Mouse (Mus musculus) 416B (cell line): ENCODE results near the gene Atp8a1.

Experiments
- DNase-seq: peaks from one replicate; pipeline ENCODE4 v3.0.0; 2011; ENCODE audit warnings: low read depth

Gene Atp8a1

GRCm38 (mm10) chr5:67633138-67633782 lies 214.0 kb downstream of the Atp8a1 start:
- DNase-seq, result no peak

- DNase-seq, result no peak
These were observed 216.0 kb downstream of the Atp8a1 start for GRCm38 (mm10) chr5:67631261-67631660.

- peak; percentile 28 for DNase-seq
These were observed 217.4 kb downstream of the Atp8a1 start for GRCm38 (mm10) chr5:67629861-67630260.

- DNase-seq, result no peak
These were observed 217.8 kb downstream of the Atp8a1 start for GRCm38 (mm10) chr5:67629440-67629839.

- DNase-seq, result no peak
These were observed 218.9 kb downstream of the Atp8a1 start for GRCm38 (mm10) chr5:67628180-67628940.

- DNase-seq, result no peak
These were observed 226.0 kb downstream of the Atp8a1 start for GRCm38 (mm10) chr5:67621230-67621629.

GRCm38 (mm10) chr5:67609520-67609837 lies 237.8 kb downstream of the Atp8a1 start:
- DNase-seq, result no peak

- DNase-seq, result no peak
These were observed 238.3 kb downstream of the Atp8a1 start for GRCm38 (mm10) chr5:67608674-67609519.

GRCm38 (mm10) chr5:67607804-67608673 lies 239.2 kb downstream of the Atp8a1 start, which contains the start of gene Shisa3:
Gene Shisa3 (plus strand): TSS chr5:67607882.
- DNase-seq, result no peak

GRCm38 (mm10) chr5:67606916-67607803 lies 240.1 kb downstream of the Atp8a1 start:
- no peak for DNase-seq

GRCm38 (mm10) chr5:67605951-67606350 lies 241.3 kb downstream of the Atp8a1 start:
- no peak for DNase-seq

GRCm38 (mm10) chr5:67599935-67600334 lies 247.3 kb downstream of the Atp8a1 start:
- DNase-seq, result peak; percentile 15

GRCm38 (mm10) chr5:67595629-67596028 lies 251.6 kb downstream of the Atp8a1 start:
- no peak for DNase-seq

GRCm38 (mm10) chr5:67595070-67595469 lies 252.2 kb downstream of the Atp8a1 start:
- DNase-seq, result no peak

- peak; percentile 54 for DNase-seq
These were observed 267.3 kb downstream of the Atp8a1 start for GRCm38 (mm10) chr5:67579725-67580633.

- DNase-seq, result no peak
These were observed 271.5 kb downstream of the Atp8a1 start for GRCm38 (mm10) chr5:67575705-67576104.

GRCm38 (mm10) chr5:67574039-67574438 lies 273.2 kb downstream of the Atp8a1 start:
- no peak for DNase-seq

GRCm38 (mm10) chr5:67572552-67573155 lies 274.6 kb downstream of the Atp8a1 start:
- DNase-seq, result no peak
